Mouse (Mus musculus): ENCODE measurements around the gene Vti1a. TPM values are rescaled to one million over a fixed set of nuclear protein-coding genes. Genes with fewer than 3 reads are reported as not detected.
A peak's percentile ranks its signal among the peaks of the same experiment; 100 is the strongest.

Vti1a gene
- polyA plus RNA-seq, 1 experiment from 2014 or later, result 19.4 TPM

GRCm38 (mm10) chr19:55596804-55597203 is 280.7 kb downstream of the Vti1a start:
- no peak for DNase-seq (ENCODE audit: low spot score)
- ATAC-seq (ENCODE audit: low FRiP score, low TSS enrichment), result no peak
- TF ChIP-seq CTCF (IDR thresholded peaks at IDR 0.05; ENCODE audit: low read depth), result no peak
- no peak overlapping the region for H3K9ac ChIP-seq (ENCODE audit: low read length)
- H3K27me3 ChIP-seq (ENCODE audit: control insufficient read depth, insufficient read depth, low read length), result no peaks in the 10 kb centered on the region
- no peaks in the 10 kb centered on the region for H3K4me1 ChIP-seq (replicated peaks; ENCODE audit: control insufficient read depth, insufficient read depth)
- no peak overlapping the region for H3K4me3 ChIP-seq (ENCODE audit: low read depth, low read length)
- no peaks in the 10 kb centered on the region for H3K36me3 ChIP-seq (ENCODE audit: control insufficient read depth, insufficient read depth, low read length)
- H3K4me2 ChIP-seq (replicated peaks; ENCODE audit: low read depth), result no peak overlapping the region
- H3K27ac ChIP-seq (replicated peaks), result peak overlapping the region; percentile 20; the same call in 1 of the 2 replicates
- no peaks in the 10 kb centered on the region for H3K9me3 ChIP-seq (ENCODE audit: control insufficient read depth, low read length)
- WGBS, result 73% methylated on average over 6 of the region's 6 CpGs

GRCm38 (mm10) chr19:55597296-55597695 is 281.2 kb downstream of the Vti1a start:
- DNase-seq (ENCODE audit: low spot score) (no peak), ATAC-seq (ENCODE audit: low FRiP score, low TSS enrichment) (no peak)
- Histone ChIP-seq H3K9me3 (ENCODE audit: control insufficient read depth, low read length) (no peaks in the 10 kb centered on the region), H3K27me3 (ENCODE audit: control insufficient read depth, insufficient read depth, low read length) (no peaks in the 10 kb centered on the region), H3K4me2 (replicated peaks; ENCODE audit: low read depth) (no peak overlapping the region), H3K9ac (ENCODE audit: low read length) (no peak overlapping the region), H3K27ac (replicated peaks) (no peak overlapping the region), H3K4me3 (ENCODE audit: low read depth, low read length) (no peak overlapping the region), H3K36me3 (ENCODE audit: control insufficient read depth, insufficient read depth, low read length) (no peaks in the 10 kb centered on the region), H3K4me1 (replicated peaks; ENCODE audit: control insufficient read depth, insufficient read depth) (no peaks in the 10 kb centered on the region)
- WGBS, result 63% methylated on average over 2 of the region's 2 CpGs
- TF ChIP-seq CTCF (IDR thresholded peaks at IDR 0.05; ENCODE audit: low read depth), result no peak
- no peak for TF ChIP-seq EP300 (optimal IDR thresholded peaks at IDR 0.05)

- no peak for ATAC-seq (ENCODE audit: low FRiP score, low TSS enrichment)
- H3K4me1 ChIP-seq (replicated peaks; ENCODE audit: control insufficient read depth, insufficient read depth), result no peaks in the 10 kb centered on the region
- no peak overlapping the region for H3K4me3 ChIP-seq (ENCODE audit: low read depth, low read length)
- TF ChIP-seq CTCF (IDR thresholded peaks at IDR 0.05; ENCODE audit: low read depth) (no peak), EP300 (optimal IDR thresholded peaks at IDR 0.05) (no peak)
- no peak overlapping the region for H3K4me2 ChIP-seq (replicated peaks; ENCODE audit: low read depth)
- H3K9me3 ChIP-seq (ENCODE audit: control insufficient read depth, low read length), result no peaks in the 10 kb centered on the region
- H3K9ac ChIP-seq (ENCODE audit: low read length), result no peak overlapping the region
- H3K27me3 ChIP-seq (ENCODE audit: control insufficient read depth, insufficient read depth, low read length), result no peaks in the 10 kb centered on the region
- no peaks in the 10 kb centered on the region for H3K36me3 ChIP-seq (ENCODE audit: control insufficient read depth, insufficient read depth, low read length)
- no peak overlapping the region for H3K27ac ChIP-seq (replicated peaks)
- no peak for DNase-seq (ENCODE audit: low spot score)
- WGBS, result 60% methylated on average over 12 of the region's 12 CpGs
Observed at GRCm38 (mm10) chr19:55597951-55598350, 281.9 kb downstream of the Vti1a start.

GRCm38 (mm10) chr19:55599124-55599523 is 283.0 kb downstream of the Vti1a start:
- DNase-seq (ENCODE audit: low spot score) (no peak), ATAC-seq (ENCODE audit: low FRiP score, low TSS enrichment) (no peak)
- H3K27ac ChIP-seq (replicated peaks), result no peak overlapping the region; the same call in 1 of the 2 replicates
- no peak overlapping the region for H3K4me3 ChIP-seq (ENCODE audit: low read depth, low read length)
- WGBS, result 36% methylated on average over 6 of the region's 6 CpGs
- H3K9ac ChIP-seq (ENCODE audit: low read length), result no peak overlapping the region
- H3K9me3 ChIP-seq (ENCODE audit: control insufficient read depth, low read length), result no peaks in the 10 kb centered on the region
- no peak overlapping the region for H3K4me2 ChIP-seq (replicated peaks; ENCODE audit: low read depth)
- no peaks in the 10 kb centered on the region for H3K36me3 ChIP-seq (ENCODE audit: control insufficient read depth, insufficient read depth, low read length)
- no peaks in the 10 kb centered on the region for H3K4me1 ChIP-seq (replicated peaks; ENCODE audit: control insufficient read depth, insufficient read depth)
- TF ChIP-seq CTCF (IDR thresholded peaks at IDR 0.05; ENCODE audit: low read depth), result no peak
- no peak for TF ChIP-seq EP300 (optimal IDR thresholded peaks at IDR 0.05)
- no peaks in the 10 kb centered on the region for H3K27me3 ChIP-seq (ENCODE audit: control insufficient read depth, insufficient read depth, low read length)

DNA sequence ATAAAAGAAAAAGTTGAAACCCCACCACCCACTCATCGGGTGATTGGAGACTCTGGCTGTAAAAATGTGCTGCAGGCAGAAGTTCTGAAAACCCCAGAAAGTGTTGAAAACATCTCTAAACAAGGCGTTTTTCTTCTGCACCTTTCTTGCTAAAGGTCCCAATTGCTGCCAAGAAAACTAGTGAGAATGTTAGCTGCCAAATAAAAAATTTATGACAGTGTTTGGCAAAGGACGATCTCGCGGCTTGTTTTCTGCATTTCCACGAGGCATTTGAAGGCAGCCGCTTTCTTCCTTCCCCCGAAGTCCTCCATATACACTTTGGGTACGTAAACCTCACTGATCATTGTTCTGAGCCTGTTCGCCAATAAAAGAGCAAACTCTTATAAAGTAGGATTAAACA is 291.6 kb downstream of the Vti1a start:
- Histone ChIP-seq H3K4me1 (replicated peaks; ENCODE audit: control insufficient read depth, insufficient read depth) (no peaks in the 10 kb centered on the region), H3K36me3 (ENCODE audit: control insufficient read depth, insufficient read depth, low read length) (no peaks in the 10 kb centered on the region), H3K9ac (ENCODE audit: low read length) (no peak overlapping the region), H3K4me2 (replicated peaks; ENCODE audit: low read depth) (no peak overlapping the region), H3K4me3 (ENCODE audit: low read depth, low read length) (no peak overlapping the region), H3K9me3 (ENCODE audit: control insufficient read depth, low read length) (no peaks in the 10 kb centered on the region), H3K27ac (replicated peaks) (no peak overlapping the region), H3K27me3 (ENCODE audit: control insufficient read depth, insufficient read depth, low read length) (no peaks in the 10 kb centered on the region)
- WGBS, result 63% methylated on average over 10 of the region's 10 CpGs
- ATAC-seq (ENCODE audit: low FRiP score, low TSS enrichment) (no peak), DNase-seq (ENCODE audit: low spot score) (no peak)
- TF ChIP-seq CTCF (IDR thresholded peaks at IDR 0.05; ENCODE audit: low read depth) (no peak), EP300 (optimal IDR thresholded peaks at IDR 0.05) (no peak)

GRCm38 (mm10) chr19:55608858-55609375 is 292.8 kb downstream of the Vti1a start:
- Histone ChIP-seq H3K36me3 (ENCODE audit: control insufficient read depth, insufficient read depth, low read length) (no peaks in the 10 kb centered on the region), H3K4me3 (ENCODE audit: low read depth, low read length) (no peak overlapping the region), H3K4me1 (replicated peaks; ENCODE audit: control insufficient read depth, insufficient read depth) (no peaks in the 10 kb centered on the region), H3K9me3 (ENCODE audit: control insufficient read depth, low read length) (no peaks in the 10 kb centered on the region), H3K27me3 (ENCODE audit: control insufficient read depth, insufficient read depth, low read length) (no peaks in the 10 kb centered on the region), H3K9ac (ENCODE audit: low read length) (no peak overlapping the region), H3K27ac (replicated peaks) (no peak overlapping the region), H3K4me2 (replicated peaks; ENCODE audit: low read depth) (no peak overlapping the region)
- ATAC-seq (ENCODE audit: low FRiP score, low TSS enrichment) (no peak), DNase-seq (ENCODE audit: low spot score) (no peak)
- WGBS, result 86% methylated on average over 14 of the region's 14 CpGs
- TF ChIP-seq EP300 (optimal IDR thresholded peaks at IDR 0.05) (no peak), CTCF (IDR thresholded peaks at IDR 0.05; ENCODE audit: low read depth) (no peak)

Data from stomach, postnatal 0 days (tissue).